Mouse (Mus musculus) retina, adult 2 months (tissue): ENCODE measurements at regions not wholly inside any gene's neighbourhood (a gene's known extent, or its start where the extent isn't known, plus 50 kb on each side); places are given as distances from the start of the nearest gene placed in this dataset.

Experiments used
- DNase-seq: peaks from one replicate; pipeline ENCODE4 v3.0.0-alpha.2; 2012; ENCODE audit warnings: low read depth, low spot score

DNA sequence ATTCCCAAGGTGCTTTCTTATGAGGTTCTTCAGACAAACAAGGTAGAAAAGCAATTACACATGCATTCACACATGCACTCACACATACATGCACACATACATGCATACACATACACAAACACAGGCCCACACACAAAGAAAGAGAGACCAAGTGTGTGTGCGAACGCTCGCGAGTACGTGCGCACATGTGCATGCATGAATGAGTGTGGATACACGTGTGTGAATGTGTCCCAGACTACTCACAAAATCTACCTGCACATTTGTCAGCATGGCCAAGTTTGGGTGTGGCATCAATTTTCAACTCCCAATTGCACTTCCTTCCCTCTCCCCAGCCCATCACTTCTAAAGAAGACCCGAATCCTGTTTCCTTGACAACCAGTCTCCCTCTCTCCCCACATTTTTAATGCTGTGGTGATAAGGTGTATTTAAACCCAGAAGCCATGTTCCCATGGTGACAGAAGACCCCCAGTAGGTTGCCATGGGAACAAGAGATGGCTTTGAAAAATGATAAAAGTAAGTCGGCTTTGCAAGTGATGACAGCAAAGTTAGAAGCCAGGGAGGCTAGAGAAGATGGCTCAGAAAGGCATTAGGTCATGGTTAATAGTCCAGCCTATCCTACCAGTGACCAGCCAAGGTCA, 206.3 kb downstream of the Rpl10-ps3 start:
- no peak for DNase-seq

DNA sequence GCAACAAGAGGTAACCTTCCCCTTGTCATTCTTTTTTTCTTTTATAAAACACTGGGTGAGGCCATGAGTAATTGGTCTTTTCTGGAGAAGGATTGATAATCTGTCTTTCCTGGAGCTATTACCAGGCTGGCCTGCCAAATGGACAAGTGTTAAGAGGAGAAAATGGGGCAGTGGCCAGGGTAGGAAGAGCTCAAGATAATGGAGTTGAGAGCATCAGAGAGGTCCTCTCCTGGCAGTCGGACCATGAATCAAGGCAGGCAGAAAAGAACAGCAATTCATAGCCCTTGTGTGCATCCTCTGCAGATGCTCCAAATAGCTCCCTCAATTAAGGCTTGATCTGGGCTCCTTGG, 208.2 kb downstream of the Rpl10-ps3 start:
- no peak for DNase-seq

DNA sequence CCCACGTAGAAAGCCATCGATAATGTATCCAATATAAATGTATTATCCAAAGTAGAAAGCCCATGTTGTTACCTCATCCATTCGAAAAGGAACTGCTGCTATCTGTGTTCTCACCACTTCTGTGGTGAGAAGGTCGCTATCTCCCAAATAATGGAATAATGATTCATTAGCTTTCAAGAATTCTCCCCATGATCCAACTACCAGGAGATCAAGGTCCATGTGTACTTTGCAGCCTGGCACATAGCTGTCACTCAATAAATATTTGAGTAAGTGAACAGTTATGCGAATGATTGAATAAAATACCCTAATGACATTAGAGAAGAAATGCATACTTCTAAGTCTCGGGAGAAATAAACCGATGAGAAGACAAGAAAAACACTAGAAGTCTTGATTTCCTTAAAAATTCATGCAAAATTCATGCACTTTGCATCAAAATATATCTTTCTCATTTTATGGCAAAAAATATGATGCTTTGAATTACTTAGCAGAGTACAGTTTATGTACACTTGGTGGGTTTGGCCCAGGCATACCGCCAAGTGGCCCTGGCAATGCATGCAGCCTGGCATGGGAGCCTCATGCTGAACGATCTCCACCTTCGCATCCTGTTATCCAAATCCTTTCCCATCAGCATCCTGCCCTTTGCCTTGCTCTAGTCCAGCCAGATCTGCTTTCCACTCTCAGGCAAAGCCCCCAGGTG, 208.7 kb downstream of the Rpl10-ps3 start:
- DNase-seq = no peak

DNA sequence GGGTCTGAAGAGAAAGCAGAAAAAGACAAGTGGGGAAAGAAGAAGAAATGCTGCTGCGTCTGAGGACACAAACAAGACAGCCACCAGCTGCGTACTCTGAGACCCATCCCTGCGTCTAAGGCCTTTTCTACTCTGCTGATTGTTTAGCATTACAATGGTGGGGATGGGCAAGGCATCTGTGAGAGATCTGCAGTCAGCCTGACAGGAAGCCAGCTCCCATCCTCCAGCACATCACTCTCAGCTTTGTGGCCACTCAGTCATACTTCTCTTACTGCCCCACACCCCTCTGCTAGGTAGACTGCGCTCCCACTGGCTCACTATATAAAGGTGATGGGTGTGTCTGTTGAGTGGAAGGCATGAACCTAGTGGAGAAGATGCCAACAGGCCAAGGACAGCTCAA, 220.5 kb downstream of the Rpl10-ps3 start:
- DNase-seq = no peak

DNA sequence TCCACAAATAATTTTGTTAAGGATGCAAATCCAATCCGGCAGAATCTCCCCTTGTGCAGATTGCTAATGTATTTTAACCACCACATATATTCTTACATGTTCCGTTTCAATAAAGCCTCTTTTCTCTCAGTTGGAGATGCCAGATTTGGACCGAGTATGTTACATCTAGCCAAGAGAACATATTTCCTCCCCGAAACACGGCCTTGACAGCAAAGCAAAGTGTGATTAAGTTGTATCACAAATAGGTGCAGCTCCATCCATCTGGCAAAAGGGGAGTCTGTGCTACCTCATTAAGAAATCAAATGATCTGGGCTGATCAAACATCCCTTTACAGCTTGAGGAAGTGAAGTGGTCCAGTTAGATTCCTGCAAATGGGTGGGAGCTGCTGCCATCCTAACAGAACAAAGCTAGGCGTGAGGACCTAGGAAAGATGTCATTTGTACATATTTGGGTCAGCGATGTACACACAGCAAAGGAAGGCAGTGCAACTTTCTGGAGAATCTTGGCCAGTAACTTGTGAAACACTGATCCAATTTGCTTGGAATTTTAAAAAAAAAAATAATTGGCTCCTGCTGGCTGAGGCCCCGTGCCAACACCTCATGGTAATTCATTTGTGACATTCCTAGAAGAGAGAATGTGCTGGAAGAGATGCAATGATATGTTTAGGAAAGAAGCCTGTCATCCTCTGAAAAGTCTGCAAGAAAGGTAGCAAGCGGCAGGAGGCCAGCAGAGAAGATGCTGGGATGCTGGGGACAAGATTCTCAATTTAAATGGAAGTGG, 223.8 kb downstream of the Rpl10-ps3 start:
- no peak for DNase-seq

DNA sequence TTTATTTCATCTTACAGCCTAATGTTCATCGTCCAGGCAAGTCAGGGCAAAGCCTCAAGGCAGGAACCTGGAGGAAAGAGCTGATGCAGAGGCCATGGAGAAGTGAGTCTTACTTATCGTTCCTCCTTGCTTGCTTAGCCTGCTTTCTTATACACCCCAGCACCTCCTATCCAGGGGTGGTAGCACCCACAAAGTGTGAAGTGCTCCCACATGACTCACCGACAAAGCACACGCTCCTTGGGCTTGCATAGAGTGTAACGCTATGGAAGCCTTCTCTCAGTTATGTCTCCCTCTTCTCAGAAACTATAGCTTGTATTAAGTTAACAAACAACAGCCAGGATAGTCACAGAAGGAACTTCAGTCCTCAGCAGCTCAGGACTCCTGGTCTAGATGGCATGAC, 225.4 kb downstream of the Rpl10-ps3 start:
- no peak for DNase-seq

DNA sequence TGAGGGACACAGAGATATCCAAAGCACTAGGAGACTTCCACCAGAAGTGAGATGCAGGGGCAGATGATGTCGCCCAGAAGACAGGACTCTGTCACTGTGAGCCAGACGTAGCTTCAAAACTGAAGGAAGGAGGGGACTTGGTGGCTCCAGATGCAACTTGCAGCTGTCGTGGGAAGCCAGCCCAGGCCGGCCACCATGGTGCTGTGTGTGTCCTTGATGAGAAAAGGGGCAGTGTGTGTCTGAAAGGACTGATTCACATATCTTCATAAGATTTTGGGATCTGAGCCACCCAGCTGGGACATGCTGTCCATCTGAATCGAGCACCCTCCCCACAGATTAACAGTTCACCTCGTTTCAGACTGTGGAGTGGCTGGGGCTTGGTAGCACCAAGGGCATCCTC, 226.2 kb downstream of the Rpl10-ps3 start:
- DNase-seq = no peak

DNA sequence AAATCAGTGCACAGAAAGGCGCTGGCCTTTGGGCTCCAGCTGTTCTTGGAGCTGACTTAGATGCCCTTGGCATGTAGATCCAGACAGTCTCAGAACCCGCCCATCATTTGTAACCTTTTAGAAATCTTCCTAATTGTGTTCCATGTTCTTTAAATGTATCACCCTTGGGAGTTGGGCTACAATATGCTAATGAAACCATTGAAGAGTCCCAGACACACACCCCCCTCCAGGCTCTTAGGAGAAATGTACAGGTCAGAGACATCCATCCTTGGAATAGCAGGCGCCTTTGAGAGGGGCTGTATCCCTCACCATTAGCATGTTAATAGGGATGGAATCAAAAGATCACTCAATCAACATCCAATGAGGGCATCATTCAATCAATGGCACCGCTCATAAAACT, 238.2 kb downstream of the Rpl10-ps3 start:
- no peak for DNase-seq

DNA sequence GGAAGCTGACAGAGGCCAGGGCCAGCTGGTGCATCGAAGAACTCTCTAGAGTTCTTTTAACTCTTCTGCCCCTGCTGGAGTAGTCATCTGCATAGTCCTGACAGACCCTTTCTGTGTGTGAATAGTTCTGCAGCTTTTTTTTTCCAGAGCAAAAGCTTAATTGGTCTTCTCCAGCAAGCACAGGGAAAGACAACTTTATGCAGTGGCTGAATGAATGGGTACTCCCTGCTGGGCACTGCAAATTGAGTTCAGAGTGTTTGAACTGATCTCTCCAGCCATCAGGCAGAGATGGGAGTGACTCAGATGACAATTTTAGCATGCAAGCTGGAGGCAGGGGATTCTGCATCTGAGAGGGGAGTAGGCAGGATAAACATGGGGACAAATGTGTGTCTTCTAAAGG, 242.0 kb downstream of the Rpl10-ps3 start:
- DNase-seq = no peak

DNA sequence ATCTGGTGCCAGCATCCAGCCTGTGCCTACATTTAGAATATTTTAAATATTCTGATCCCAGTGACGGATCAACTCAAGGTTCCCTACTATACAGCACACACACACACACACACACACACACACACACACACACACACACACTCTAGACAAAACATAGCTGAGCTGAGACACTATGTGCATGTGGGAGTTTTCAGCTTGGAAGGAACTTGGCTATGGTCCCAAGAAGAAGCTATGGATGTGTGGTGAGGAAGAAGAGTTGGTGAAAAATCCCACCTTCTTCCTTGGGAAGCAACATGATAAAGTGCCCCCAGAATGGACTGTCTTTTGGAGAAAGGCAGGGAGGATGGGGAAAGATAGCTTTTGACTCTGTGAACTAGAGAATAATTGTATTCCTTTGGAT, 243.7 kb downstream of the Rpl10-ps3 start:
- no peak for DNase-seq

DNA sequence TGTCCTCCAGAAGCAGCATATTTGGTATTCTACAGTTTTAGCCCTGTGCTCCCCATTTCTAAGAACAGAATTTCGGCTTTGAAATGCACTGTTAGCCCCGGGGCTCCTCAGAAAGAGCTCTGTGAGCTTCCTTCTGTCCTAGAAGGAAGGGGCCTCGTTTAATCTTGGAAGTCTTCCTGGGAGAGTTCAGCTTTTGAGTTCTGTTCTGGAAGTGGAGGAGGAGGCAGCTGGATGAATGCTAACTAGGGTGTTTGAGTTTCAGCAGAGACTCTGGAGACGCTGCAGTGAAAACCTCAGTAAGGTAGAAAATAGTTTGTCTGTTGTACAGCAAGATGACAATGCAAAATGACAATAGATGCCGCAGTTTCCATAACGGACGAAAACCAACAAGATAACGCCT, 253.8 kb downstream of the Rpl10-ps3 start:
- DNase-seq = no peak

DNA sequence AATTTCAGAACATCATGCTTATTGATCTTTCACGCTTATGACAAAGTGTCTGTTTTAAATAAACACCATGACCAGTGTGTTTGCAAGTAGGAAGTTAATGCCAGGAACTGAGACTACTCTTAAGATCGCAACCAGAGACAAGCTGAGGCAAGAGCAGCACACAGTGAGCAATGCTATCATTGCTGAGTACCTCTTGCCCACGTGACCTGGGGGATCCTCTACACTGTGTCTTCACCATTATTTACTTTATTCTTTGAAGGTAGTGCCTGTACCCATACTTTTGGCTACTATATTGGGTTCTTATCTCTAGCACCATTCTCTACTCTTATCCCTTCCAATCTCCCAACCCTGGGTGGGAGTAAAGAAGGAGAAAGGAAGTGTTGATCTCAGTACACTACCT, 254.9 kb downstream of the Rpl10-ps3 start:
- no peak for DNase-seq

DNA sequence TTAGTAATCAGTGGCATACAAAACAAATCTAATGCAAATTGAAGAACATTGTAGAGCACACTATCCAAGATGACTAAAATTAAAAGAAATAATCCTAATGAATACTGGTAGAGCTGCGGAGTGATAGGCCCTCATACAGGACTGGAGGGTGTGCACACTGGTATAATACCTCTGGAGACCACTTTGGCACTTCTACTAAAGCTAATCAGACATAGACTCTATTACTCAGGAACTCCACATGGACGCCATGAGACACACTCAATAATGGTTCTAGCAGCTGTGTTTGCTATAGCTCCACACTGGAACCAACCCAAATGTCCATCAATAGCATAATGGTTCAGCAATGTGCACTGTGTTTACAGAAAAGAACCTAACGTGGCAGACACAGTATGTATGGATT, 264.6 kb downstream of the Rpl10-ps3 start:
- DNase-seq = no peak

DNA sequence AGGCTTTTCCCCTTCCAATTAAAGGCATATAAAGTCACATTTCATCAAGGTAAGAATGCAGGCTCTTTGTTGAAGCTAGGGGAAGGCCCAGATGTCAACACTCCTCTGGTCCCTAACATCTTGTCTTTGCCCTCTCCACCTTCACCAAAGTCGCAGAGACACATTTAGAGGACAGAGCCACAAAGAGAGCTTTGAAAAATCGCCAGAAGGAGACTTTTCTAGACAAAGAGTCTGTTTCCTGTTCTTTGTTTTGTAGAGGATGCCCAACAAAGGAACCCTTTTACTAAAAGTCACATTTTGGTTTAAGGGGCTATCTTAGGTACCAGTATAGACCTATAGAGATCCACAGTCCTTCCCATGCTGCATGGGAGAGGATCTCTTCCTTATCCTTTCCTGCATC, 269.9 kb upstream of the Ncam1 start:
- no peak for DNase-seq

DNA sequence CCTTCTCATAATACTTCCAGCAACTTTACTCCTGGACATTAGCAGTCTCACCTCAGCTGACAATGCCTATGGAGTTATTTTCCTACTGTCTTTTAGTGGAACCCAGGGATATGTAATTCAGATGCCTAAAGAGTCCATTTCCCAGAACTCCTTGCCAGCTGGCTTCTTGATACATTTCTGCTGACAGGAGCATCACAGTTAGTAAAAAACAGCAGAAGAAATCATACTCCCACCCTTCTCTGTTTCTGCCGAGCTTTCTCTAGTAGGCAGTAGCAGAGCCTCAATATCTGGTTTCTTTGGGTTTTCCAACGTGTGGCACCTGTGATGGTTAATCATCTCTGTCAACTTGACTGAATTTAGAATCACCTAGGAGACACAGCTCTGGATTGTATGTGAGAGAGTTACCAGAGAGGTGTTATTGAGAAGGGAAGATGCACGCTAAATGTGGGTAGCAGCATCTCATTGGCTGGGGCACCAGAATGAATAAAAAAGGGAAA, 269.1 kb upstream of the Ncam1 start:
- no peak for DNase-seq

DNA sequence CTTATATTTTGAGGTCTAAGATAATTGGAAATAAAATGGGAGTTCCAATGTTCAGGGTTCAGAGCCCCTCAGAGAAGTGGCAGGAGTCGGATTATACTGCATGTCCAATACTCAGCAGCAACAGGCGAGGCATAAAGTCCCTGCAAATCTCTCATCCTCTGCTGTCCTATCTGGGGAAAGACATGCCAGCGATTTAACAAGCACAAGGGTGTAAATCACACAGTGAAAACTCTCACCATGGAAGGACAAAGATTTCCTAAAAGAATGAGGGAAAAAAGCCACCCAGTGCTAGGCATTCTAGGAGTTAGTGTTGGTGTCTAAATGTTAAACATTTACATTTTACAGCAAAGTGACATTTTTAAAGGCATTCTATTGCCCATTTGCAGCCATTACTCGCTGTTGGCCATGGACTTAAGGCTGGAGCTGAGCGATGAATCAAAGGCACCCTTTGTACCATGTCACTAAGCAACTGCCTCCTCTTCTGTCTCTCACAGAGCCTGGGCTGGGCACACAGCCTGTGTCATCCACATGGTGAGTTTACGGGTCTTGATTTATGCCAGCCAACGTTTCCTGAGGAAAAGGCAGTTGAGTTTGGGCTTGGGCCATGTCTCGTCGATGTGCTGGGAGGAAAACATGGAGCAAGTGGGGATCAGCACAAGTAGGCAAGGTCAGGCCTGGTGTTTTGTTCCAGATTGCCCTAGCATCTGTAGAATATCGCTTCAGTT, 265.9 kb upstream of the Ncam1 start:
- no peak for DNase-seq

DNA sequence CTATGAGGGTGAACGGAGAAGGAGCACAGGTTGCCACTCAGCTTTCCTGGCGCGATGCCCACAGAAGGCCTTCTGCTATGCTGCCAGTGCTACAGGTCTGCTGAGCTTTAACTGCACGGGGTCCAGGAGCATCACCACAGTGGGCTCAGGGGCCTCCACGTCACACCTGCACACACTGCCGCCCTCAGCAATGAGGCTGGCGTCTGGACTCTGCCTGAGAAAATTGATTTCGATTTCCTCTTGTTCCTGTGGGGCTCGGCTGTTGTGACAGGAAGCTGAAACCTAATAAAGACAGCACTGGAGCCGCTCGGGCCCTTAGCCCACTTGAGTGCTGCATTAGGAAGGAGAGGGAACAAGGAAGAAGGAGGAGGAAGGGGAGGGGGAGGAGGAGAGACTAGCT, 239.5 kb upstream of the Ncam1 start:
- no peak for DNase-seq

DNA sequence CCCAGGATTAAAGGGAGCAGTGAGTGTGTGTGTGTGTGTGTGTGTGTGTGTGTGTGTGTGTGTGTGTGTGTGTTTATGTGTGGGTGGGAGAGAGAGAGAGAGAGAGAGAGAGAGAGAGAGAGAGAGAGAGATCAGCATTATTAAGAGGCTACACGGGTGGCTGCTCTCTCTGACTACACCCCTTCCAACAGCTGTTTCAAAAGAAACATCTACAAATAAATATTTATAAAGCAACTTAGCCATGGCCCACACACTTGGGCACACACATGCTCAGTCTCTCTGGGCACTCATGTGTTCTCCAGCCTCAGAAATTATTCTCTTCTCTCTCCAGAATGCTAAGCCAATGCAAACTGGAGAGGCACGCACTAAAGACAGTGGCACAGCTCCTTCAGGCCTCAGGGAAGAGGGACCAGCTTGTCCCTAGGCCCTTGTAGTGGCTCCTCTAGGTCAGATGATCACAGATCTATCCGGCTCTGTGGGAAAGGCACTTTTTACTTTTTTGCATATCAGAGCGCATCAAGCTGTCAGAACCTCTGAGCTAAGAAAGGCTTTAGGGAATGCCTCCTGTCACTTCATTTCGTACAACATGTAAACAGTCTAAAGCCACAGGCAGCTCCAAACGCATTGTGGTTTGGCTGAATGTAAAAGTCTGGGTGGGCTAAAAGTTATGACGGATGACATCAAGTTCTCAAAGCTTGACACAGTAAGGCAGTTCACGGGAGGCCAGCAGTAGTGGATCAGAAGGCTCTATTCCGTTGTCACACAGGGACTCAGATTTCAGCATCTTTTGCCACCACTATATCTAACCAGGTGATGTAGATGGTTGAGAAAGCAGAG, 233.8 kb upstream of the Ncam1 start:
- no peak for DNase-seq

DNA sequence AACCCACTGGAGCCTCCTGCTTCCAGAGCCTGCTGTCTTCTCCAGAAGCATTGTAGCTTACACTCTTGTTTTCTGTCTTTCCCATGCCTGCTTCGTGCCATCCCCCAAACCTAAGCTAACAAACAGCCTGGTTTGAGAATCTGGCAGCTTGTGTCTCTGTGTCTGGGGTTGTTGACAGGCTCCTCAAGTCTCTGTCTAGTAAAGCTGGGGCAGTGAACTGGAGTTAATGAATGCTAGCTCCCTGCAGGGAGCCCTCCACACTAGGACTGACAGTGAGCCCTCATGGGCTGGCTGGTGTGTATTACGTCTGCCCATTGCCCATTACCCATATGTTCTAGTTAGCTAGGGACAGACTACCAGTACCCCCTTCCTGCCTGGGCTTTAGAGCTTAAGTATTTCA, 232.6 kb upstream of the Ncam1 start:
- no peak for DNase-seq

DNA sequence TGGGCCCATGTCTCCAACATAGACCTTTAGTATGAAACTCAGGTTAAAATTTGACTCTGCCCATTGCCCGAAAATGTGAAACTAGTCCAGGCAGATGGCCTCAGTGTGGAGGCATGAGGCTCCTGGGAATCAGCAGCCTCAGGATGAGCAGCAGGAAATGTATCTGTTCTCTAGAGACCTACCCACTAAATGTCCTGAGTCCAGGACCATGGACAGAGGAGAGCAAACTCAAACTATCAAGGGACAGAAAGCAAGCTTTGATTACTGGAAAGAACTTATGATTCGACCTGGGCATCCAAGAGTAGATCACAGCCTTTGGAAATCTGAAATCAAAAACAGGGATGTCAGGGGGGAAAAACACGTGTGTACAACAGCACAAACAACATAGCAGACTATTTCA, 230.3 kb upstream of the Ncam1 start:
- no peak for DNase-seq

DNA sequence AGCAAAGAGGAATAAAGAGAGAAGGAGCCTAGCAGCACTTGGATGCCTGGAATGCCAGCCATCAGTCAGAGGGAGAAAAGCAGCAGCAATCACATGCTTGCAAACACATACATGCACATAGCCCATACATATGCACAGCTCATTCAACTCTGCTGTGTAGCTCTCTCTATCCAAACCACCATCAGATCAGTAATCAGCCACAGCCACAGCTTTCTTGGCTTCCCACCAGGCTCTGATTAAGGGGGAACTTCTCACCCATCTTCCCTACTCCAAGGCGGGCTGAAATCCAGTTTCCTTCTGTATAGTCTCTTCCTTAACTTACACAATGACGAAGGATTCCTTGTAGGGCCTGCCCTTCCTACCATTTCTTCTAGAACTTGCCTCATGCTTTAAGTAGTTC, 229.8 kb upstream of the Ncam1 start:
- no peak for DNase-seq
